Mouse (Mus musculus) forebrain, embryonic 15.5 days (tissue): ENCODE results near the gene Kcnk1. TPM values are rescaled to one million over a fixed set of nuclear protein-coding genes. Genes with fewer than 3 reads are reported as not detected.

Source experiments
- ATAC-seq: fragments of 200-750 bp; cut with Nextera tagmentation; replicated peaks from 2 replicates; pipeline ENCODE4 v1.8.0; 2017; ENCODE audit warnings: mild to moderate bottlenecking, moderate TSS enrichment, moderate library complexity
- H3K27ac ChIP-seq: fragments of 300-500 bp; sonication (generic); replicated peaks from 2 replicates; pipeline ENCODE4 v1.5.1; 2015; ENCODE audit warnings: mild to moderate bottlenecking, inconsistent platforms
- H3K27me3 ChIP-seq: fragments of 300-500 bp; sonication (generic); 2 replicates; pipeline ENCODE4 v1.6.1; 2015; ENCODE audit warnings: inconsistent platforms
- H3K36me3 ChIP-seq: fragments of 300-500 bp; sonication (generic); 2 replicates; pipeline ENCODE4 v1.6.1; 2015; ENCODE audit warnings: mild to moderate bottlenecking, inconsistent platforms
- H3K4me1 ChIP-seq: fragments of 300-500 bp; sonication (generic); 2 replicates; pipeline ENCODE4 v1.6.1; 2015; ENCODE audit warnings: inconsistent platforms
- H3K4me2 ChIP-seq: fragments of 300-500 bp; sonication (generic); replicated peaks from 2 replicates; pipeline ENCODE4 v1.6.1; 2015; ENCODE audit warnings: mild to moderate bottlenecking, inconsistent platforms
- H3K4me3 ChIP-seq: fragments of 300-500 bp; sonication (generic); 2 replicates; pipeline ENCODE4 v1.5.1; 2015; ENCODE audit warnings: mild to moderate bottlenecking, inconsistent platforms
- H3K9ac ChIP-seq: fragments of 300-500 bp; sonication (generic); replicated peaks from 2 replicates; pipeline ENCODE4 v1.6.1; 2015; ENCODE audit warnings: mild to moderate bottlenecking, inconsistent platforms
- H3K9me3 ChIP-seq: fragments of 300-500 bp; sonication (generic); 2 replicates; pipeline ENCODE4 v1.6.1; 2016; ENCODE audit warnings: inconsistent platforms
- WGBS: fragments of 180-500 bp; shearing (Covaris S2); methylation state at CpG from one replicate; pipeline ENCODE4 v1.1.7; 2015; ENCODE audit warnings: mixed read lengths; 5-methylcytosine and 5-hydroxymethylcytosine counted together
- polyA plus RNA-seq: library from polyadenylated mRNA; unstranded; fragments of >200 nt; fragmentation: Nextera tagmentation; extraction: Ambion mirVana; gene quantifications from 2 replicates; pipeline ENCODE4 v1.2.1, GENCODE M21; 2015

Gene Kcnk1
- polyA plus RNA-seq, 1 experiment from 2014 or later, result 14.4 TPM

DNA sequence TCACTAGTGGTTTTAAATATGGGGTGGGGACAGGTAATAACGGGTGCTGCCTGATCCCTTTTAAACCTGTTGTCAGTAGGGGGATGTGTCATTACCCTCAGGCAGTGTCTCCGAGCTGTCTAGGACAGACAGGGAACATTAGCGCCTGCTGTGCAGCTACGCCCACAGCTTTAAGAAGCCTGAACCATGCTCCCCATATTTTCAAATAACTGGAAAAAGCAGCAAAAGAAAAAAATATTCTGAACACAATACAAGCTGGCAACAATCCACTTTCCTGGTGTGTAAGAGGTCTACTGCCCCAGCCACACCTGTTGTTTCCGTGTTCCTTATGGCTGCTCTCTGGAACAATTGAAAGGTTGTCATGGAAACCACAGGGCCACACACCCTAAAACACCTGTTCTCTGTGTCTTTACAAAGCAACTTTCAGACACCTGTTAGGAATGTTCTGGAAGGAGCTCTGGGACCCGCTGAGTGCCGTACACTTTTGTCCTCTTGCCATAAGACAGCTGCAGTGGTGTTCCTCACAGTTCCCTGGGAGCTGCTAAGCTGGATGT lies 4.9 kb downstream of the Kcnk1 start:
- H3K4me2 ChIP-seq, result no peak overlapping the region
- 60% methylated on average over 7 of the region's 7 CpGs for WGBS
- H3K9me3 ChIP-seq, result no peaks in the 10 kb centered on the region
- peaks cover 12% of the 10 kb centered on the region for H3K4me1 ChIP-seq
- no peak overlapping the region for H3K9ac ChIP-seq
- no peaks in the 10 kb centered on the region for H3K36me3 ChIP-seq
- no peak for ATAC-seq
- no peak overlapping the region for H3K27ac ChIP-seq
- H3K27me3 ChIP-seq, result peaks cover 9% of the 10 kb centered on the region; the same call in 1 of the 2 replicates
- H3K4me3 ChIP-seq, result no peak overlapping the region

DNA sequence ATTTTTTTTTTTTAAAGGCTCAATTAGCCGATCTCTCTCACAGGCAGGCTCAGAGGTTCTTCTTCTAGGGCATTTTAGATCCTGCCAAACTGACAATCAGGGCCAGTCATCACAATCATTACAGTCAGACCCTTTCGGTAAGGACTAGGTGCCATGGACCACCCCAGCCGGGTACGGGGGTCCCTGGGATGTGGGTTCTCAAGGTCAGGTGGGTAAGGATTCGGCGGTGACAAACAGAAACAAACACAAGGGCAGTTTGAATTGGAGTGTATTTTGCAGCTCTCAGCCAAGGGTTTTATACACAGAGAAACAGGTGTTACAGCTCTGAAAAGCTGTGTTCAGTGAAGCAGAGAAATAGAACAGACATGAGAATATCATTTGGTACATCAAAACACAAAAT lies 8.6 kb downstream of the Kcnk1 start:
- H3K36me3 ChIP-seq, result no peaks in the 10 kb centered on the region
- H3K4me1 ChIP-seq, result 0 out of 2 replicates have a peak, but pooled peaks cover 3% of the 10 kb centered on the region
- ATAC-seq, result no peak
- H3K27me3 ChIP-seq, result no peaks in the 10 kb centered on the region
- no peaks in the 10 kb centered on the region for H3K9me3 ChIP-seq
- no peak overlapping the region for H3K4me3 ChIP-seq
- H3K9ac ChIP-seq, result no peak overlapping the region
- H3K27ac ChIP-seq, result no peak overlapping the region
- WGBS, result 91% methylated on average over 6 of the region's 6 CpGs
- H3K4me2 ChIP-seq, result no peak overlapping the region

DNA sequence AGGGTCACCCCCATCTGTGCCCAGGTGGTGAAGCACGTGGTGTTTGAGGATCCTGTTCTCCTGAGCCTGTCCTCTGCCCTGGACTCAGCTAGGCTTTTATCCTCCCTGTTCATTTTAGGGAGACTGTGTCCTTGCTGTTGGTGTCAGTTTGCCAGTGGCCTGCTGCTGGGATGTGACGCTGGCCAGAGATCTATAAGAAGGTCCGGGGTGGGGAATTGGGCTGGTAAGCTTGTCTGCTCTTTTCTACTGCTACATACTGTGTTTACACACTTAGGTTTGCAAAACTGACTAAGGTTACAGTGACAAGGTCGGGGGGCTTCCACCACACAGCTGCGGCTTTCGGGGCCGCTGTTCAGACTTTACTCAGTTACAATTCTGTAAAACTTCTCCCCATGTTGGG lies 10.0 kb downstream of the Kcnk1 start:
- Histone ChIP-seq H3K36me3 (no peaks in the 10 kb centered on the region), H3K4me1 (0 out of 2 replicates have a peak, but pooled peaks cover 3% of the 10 kb centered on the region), H3K9ac (no peak overlapping the region), H3K27ac (no peak overlapping the region), H3K27me3 (no peaks in the 10 kb centered on the region), H3K9me3 (no peaks in the 10 kb centered on the region), H3K4me2 (no peak overlapping the region), H3K4me3 (no peak overlapping the region)
- no peak for ATAC-seq
- 86% methylated on average over 7 of the region's 7 CpGs for WGBS

DNA sequence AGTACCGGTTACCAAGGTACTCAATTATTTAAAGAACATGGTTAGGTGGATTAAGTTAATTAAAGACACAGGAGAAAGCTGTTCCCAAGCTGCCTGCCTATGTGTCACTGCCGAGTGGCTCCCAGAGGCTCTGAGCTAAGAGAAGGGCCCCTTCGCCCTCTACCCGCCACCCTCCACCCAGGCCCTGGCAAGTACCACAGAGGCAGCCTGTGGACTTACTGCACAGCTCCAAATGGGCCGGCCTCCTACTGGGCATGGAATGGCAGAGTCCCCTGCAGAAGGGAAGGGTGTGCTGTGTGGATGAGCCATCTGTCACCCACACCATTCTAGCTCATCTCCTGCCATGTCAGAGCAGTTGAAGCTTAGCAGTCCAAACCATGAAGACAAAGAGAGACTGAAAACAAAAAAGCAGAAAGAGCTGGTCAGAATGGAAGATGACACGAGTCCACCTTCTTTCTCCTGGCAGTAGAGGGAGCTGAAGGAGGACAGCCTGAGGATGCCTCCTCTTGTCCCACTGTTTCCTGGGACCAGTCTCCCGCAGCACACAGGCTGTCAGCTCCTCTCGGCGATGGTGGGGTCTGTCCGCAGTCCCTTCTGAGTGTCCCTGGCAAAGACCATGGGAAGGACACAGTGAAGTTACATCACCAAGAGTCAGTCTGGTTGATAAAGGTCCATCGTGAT lies 11.5 kb downstream of the Kcnk1 start:
- no peaks in the 10 kb centered on the region for H3K27me3 ChIP-seq
- no peaks in the 10 kb centered on the region for H3K36me3 ChIP-seq
- H3K4me1 ChIP-seq, result 0 out of 2 replicates have a peak, but pooled peaks cover 3% of the 10 kb centered on the region
- no peaks in the 10 kb centered on the region for H3K9me3 ChIP-seq
- H3K4me2 ChIP-seq, result no peak overlapping the region
- no peak overlapping the region for H3K9ac ChIP-seq
- H3K4me3 ChIP-seq, result no peak overlapping the region
- ATAC-seq, result no peak
- no peak overlapping the region for H3K27ac ChIP-seq
- WGBS, result 76% methylated on average over 11 of the region's 11 CpGs

DNA sequence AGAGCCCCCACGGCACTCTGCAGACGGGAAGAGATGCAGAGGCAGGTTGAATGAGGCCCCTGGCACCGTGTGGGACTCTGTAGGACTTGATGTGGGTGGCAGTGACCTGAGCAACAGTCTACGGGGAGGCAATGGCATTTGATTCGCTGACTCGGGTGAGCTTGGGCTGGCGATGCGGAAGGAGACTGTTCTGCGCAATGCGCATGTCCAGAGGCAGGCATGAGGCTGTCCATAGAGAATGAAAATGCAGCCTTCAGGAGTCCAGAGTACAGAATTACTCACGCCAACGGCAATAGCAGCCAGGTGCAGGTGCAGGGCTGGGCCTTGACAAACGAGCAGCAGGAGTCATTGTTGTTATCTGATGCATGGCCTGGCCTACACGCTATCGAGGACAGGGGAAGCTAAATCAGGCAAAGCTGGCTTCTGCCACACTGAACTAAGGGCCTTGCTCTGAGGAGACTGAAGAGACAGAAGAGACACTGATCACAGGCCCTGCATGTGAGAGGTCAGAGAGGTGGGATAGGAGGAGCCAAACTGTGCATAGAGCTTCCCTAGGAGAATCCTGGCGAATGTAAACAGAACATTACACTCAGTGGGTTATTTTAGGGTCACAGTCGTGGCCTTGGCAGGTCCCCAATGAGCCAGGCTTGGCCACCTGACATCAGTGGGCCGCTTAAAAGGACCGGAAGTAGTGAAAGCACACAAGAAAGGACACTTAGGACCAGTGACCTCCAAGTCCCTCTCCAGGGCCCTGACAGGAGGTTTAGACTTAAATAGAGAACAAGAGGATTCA lies 12.8 kb downstream of the Kcnk1 start:
- Histone ChIP-seq H3K36me3 (no peaks in the 10 kb centered on the region), H3K9ac (no peak overlapping the region), H3K4me2 (no peak overlapping the region), H3K4me1 (0 out of 2 replicates have a peak, but pooled peaks cover 3% of the 10 kb centered on the region), H3K4me3 (no peak overlapping the region), H3K27ac (no peak overlapping the region), H3K27me3 (no peaks in the 10 kb centered on the region), H3K9me3 (no peaks in the 10 kb centered on the region)
- no peak for ATAC-seq
- 82% methylated on average over 19 of the region's 19 CpGs for WGBS

DNA sequence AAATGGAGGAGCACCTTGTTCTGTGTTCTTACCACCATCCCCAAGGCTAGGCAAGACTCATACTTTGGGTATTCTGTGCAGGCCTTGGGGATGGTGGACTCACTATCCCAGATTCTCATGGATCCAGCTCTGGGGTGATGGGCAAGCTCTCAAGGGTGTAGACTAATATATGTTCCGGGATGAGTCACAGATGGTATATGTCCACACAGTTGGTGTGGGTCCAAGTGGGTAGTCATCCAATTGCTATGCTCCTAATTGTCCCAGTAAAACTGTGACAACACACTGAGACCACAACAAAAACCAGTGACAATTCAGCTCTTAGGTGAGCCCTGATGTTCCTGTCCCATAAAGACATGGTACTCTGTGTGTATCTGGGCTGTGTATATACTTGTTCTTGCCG lies 14.0 kb downstream of the Kcnk1 start:
- H3K36me3 ChIP-seq, result no peaks in the 10 kb centered on the region
- no peak for ATAC-seq
- 78% methylated on average over 2 of the region's 2 CpGs for WGBS
- H3K9me3 ChIP-seq, result no peaks in the 10 kb centered on the region
- H3K4me1 ChIP-seq, result 0 out of 2 replicates have a peak, but pooled peaks cover 3% of the 10 kb centered on the region
- no peak overlapping the region for H3K4me2 ChIP-seq
- no peaks in the 10 kb centered on the region for H3K27me3 ChIP-seq
- no peak overlapping the region for H3K9ac ChIP-seq
- H3K27ac ChIP-seq, result no peak overlapping the region
- H3K4me3 ChIP-seq, result no peak overlapping the region

DNA sequence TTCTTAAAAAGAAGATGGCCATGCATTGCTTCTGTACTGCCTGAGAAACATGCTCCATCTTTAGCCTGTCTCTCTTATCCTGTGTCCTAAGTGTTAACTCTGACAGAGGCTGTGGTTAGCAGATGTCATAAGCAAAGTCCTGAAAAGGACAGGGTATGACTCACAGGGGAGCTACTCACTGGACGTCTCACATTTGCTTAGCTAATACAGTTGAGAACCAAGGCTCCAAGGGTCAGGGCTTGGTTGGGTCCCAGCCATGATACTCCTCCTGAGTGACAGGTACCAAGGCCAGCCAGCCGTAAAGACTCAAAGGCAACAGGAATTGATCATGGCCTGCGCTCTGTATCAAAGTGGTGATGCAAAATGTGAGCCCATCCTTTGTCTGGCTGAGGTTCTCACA lies 15.9 kb downstream of the Kcnk1 start:
- Histone ChIP-seq H3K4me3 (no peak overlapping the region), H3K27ac (no peak overlapping the region), H3K9me3 (no peaks in the 10 kb centered on the region), H3K4me1 (0 out of 2 replicates have a peak, but pooled peaks cover 3% of the 10 kb centered on the region), H3K9ac (no peak overlapping the region), H3K36me3 (no peaks in the 10 kb centered on the region), H3K27me3 (no peaks in the 10 kb centered on the region), H3K4me2 (no peak overlapping the region)
- WGBS, result 81% methylated on average over 3 of the region's 3 CpGs
- ATAC-seq, result no peak

DNA sequence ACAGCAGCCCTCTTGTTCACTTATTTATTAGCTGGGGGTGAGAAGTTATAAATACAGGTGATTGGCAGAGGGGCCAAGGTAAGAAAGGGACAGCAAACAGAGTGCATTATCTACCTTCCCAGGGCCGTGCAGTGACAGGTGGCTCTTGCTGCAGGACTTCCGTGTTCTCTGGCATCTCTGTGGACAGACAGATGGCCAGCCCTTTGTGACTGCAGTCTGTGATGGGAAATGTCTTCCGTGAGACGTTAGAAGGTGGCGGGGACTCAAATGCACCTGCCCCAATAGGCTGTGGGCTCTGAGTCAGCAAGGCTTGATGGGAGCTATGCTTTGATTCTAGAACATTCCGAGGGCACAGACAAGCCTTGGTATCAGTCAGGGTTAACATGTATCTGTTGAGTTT lies 17.4 kb downstream of the Kcnk1 start:
- no peak overlapping the region for H3K4me2 ChIP-seq
- ATAC-seq, result no peak
- 81% methylated on average over 6 of the region's 6 CpGs for WGBS
- no peaks in the 10 kb centered on the region for H3K27me3 ChIP-seq
- H3K9ac ChIP-seq, result no peak overlapping the region
- no peaks in the 10 kb centered on the region for H3K36me3 ChIP-seq
- no peaks in the 10 kb centered on the region for H3K9me3 ChIP-seq
- H3K27ac ChIP-seq, result no peak overlapping the region
- H3K4me3 ChIP-seq, result no peak overlapping the region
- H3K4me1 ChIP-seq, result no peaks in the 10 kb centered on the region

DNA sequence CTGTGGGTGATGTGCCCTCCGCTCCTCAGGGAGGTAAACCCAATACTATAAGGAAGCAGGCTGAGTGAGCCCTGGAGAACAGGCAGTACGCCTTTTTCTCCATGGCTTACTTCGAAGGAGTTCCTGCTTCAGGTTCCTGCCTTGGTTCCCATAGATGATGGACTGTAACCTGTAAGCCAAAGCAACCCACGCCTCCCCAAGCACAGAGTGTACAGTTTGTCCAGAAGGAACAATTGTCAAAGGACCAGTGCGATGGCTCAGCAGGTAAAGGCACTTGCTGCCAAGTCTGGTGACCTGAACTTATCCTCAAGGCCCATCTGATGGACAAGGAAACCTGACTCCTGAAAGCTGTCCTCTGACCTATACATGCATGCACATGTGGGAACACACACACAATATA lies 18.7 kb downstream of the Kcnk1 start:
- ATAC-seq, result no peak
- H3K27ac ChIP-seq, result no peak overlapping the region
- no peak overlapping the region for H3K4me3 ChIP-seq
- no peaks in the 10 kb centered on the region for H3K36me3 ChIP-seq
- no peaks in the 10 kb centered on the region for H3K4me1 ChIP-seq
- no peaks in the 10 kb centered on the region for H3K9me3 ChIP-seq
- no peak overlapping the region for H3K9ac ChIP-seq
- H3K27me3 ChIP-seq, result no peaks in the 10 kb centered on the region
- no peak overlapping the region for H3K4me2 ChIP-seq
- 93% methylated on average over 5 of the region's 5 CpGs for WGBS

DNA sequence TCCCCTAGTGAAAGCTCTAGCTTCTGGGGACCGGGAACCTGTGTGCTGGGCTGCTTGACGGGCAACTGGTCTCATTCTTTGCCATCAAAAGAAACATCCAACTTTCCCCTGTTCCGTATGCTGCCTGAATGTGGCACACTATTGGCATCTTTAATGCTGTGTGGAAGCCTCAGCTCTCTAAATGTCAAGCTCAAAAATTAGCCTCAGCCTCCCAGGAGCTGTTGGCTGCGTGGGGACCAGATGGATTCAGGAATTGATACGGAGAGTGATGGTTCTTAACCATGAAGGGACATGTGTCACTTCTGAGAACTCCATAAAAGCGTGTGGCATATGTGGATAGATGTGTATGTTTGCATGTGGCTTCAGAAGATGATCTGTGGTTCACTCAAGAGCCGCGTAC lies 27.0 kb downstream of the Kcnk1 start:
- Histone ChIP-seq H3K36me3 (no peaks in the 10 kb centered on the region), H3K9ac (no peak overlapping the region), H3K27ac (no peak overlapping the region; the same call in 1 of the 2 replicates), H3K4me1 (0 out of 2 replicates have a peak, but pooled peaks cover 5% of the 10 kb centered on the region), H3K9me3 (no peaks in the 10 kb centered on the region), H3K4me2 (no peak overlapping the region), H3K4me3 (no peak overlapping the region), H3K27me3 (no peaks in the 10 kb centered on the region)
- 89% methylated on average over 8 of the region's 8 CpGs for WGBS
- ATAC-seq, result no peak

DNA sequence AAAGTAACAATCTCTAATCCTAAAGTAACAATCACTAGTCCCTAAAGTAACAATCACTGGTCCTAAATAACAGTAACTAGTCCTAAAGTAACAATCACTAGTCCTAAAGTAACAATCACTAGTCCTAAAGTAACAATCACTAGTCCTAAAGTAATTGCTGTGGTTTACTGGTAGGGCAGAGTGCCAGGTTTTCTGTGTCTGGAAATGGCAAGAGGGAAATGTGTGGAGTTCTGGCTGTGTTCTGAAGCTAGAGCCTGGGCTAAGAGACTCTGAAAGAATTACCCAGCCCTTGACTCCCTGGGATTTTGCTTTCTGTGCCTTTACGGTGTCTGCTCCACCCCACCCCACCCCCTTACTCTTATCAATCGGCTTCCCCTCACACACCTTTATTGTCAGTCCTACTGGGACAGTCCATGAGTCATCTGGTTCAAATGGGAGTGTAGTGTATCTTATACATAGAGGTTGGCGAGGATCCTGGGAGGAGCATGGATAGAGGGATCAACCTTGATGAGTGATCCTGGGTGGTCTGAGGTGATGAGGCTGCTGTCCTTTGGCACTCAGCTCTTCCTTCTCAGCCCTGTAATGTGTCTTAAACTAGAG lies 28.8 kb downstream of the Kcnk1 start:
- H3K4me3 ChIP-seq, result no peak overlapping the region
- no peaks in the 10 kb centered on the region for H3K27me3 ChIP-seq
- no peaks in the 10 kb centered on the region for H3K9me3 ChIP-seq
- no peak overlapping the region for H3K4me2 ChIP-seq
- H3K9ac ChIP-seq, result no peak overlapping the region
- 82% methylated on average over 3 of the region's 3 CpGs for WGBS
- H3K4me1 ChIP-seq, result 0 out of 2 replicates have a peak, but pooled peaks cover 5% of the 10 kb centered on the region
- H3K36me3 ChIP-seq, result no peaks in the 10 kb centered on the region
- H3K27ac ChIP-seq, result no peak overlapping the region
- no peak for ATAC-seq

DNA sequence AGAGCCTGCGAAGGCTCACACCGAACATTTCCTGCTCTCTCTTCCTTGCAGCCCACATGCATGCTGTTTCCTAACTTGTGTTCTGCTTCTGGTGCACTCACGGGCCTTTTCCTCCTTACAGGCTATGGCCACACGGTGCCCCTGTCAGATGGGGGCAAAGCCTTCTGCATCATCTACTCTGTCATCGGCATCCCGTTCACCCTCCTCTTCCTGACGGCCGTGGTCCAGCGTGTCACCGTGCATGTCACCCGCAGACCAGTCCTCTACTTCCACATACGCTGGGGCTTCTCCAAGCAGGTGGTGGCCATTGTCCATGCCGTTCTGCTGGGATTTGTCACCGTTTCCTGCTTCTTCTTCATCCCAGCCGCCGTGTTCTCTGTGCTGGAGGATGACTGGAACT lies 29.9 kb downstream of the Kcnk1 start:
- no peak for ATAC-seq
- WGBS, result 93% methylated on average over 16 of the region's 16 CpGs

More for the DNA sequence above, 29.9 kb downstream of the Kcnk1 start:
- no peak overlapping the region for H3K4me2 ChIP-seq
- no peaks in the 10 kb centered on the region for H3K9me3 ChIP-seq
- H3K9ac ChIP-seq, result no peak overlapping the region
- H3K36me3 ChIP-seq, result no peaks in the 10 kb centered on the region
- no peak overlapping the region for H3K27ac ChIP-seq
- no peak overlapping the region for H3K4me3 ChIP-seq
- H3K4me1 ChIP-seq, result 0 out of 2 replicates have a peak, but pooled peaks cover 5% of the 10 kb centered on the region
- H3K27me3 ChIP-seq, result no peaks in the 10 kb centered on the region
